Mouse (Mus musculus): ENCODE measurements around the gene Fkbp11. TPM values are rescaled to one million over a fixed set of nuclear protein-coding genes. Genes with fewer than 3 reads are reported as not detected.

Fkbp11 gene
- total RNA-seq, 1 experiment from 2014 or later: 10.9 TPM

Other genes with a start within 250 kb of the Fkbp11 start
- gene Lalba, start 245.5 kb downstream of the Fkbp11 start, total RNA-seq (2017): not detected in 2 replicates
- not detected in 2 replicates for gene Olfr279, start 235.8 kb downstream of the Fkbp11 start, total RNA-seq (2017)
- gene Kansl2, start 193.9 kb downstream of the Fkbp11 start, total RNA-seq (2017): 39.3 and 42.1 TPM in 2 replicates
- 105 and 123 TPM in 2 replicates for gene Ccnt1, start 157.3 kb downstream of the Fkbp11 start, total RNA-seq (2017)
- gene 4930415O20Rik, start 157.2 kb downstream of the Fkbp11 start, total RNA-seq (2017): 1.6 TPM in 1 of 2 replicates, not detected in the other
- 2.0 and 2.8 TPM in 2 replicates for gene Adcy6, start 118.1 kb downstream of the Fkbp11 start, total RNA-seq (2017)
- gene Cacnb3, start 97.4 kb downstream of the Fkbp11 start, total RNA-seq (2017): not detected in 2 replicates
- 109 and 114 TPM in 2 replicates for gene Ddx23, start 65.3 kb downstream of the Fkbp11 start, total RNA-seq (2017)
- 13.8 and 16.5 TPM in 2 replicates for gene Rnd1, start 50.7 kb downstream of the Fkbp11 start, total RNA-seq (2017)
- not detected in 2 replicates for gene Ccdc65, start 20.0 kb downstream of the Fkbp11 start, total RNA-seq (2017)
- gene Arf3, start 35.0 kb upstream of the Fkbp11 start, total RNA-seq (2017): 53.5 and 60.3 TPM in 2 replicates
- gene Wnt10b, start 50.0 kb upstream of the Fkbp11 start, total RNA-seq (2017): 0.58 and 0.74 TPM in 2 replicates
- gene Wnt1, start 61.7 kb upstream of the Fkbp11 start, total RNA-seq (2017): not detected in 2 replicates
- 0.12 and 0.25 TPM in 2 replicates for gene Ddn, start 81.3 kb upstream of the Fkbp11 start, total RNA-seq (2017)
- 107 and 111 TPM in 2 replicates for gene Prkag1, start 103.3 kb upstream of the Fkbp11 start, total RNA-seq (2017)
- 95.0 and 109 TPM in 2 replicates for gene Kmt2d, start 143.0 kb upstream of the Fkbp11 start, total RNA-seq (2017)
- 18.3 and 20.0 TPM in 2 replicates for gene Rhebl1, start 166.3 kb upstream of the Fkbp11 start, total RNA-seq (2017)
- 0.70 TPM in 1 of 2 replicates, not detected in the other for gene Dhh, start 170.3 kb upstream of the Fkbp11 start, total RNA-seq (2017)
- gene Lmbr1l, start 190.0 kb upstream of the Fkbp11 start, total RNA-seq (2017): 144 and 182 TPM in 2 replicates
- gene Tuba1b, start 206.4 kb upstream of the Fkbp11 start, total RNA-seq (2017): 88.6 and 108 TPM in 2 replicates
- 27.1 and 50.0 TPM in 2 replicates for gene Gm49450, start 225.4 kb upstream of the Fkbp11 start, total RNA-seq (2017)
- 92.1 and 114 TPM in 2 replicates for gene Tuba1a, start 225.5 kb upstream of the Fkbp11 start, total RNA-seq (2017)

Measured in neutrophil, adult 5-6 weeks (primary cell).